Mouse (Mus musculus): ENCODE data around the gene Tmem121b. TPM values are rescaled to one million over a fixed set of nuclear protein-coding genes. Genes with fewer than 3 reads are reported as not detected.
A peak's percentile ranks its signal among the peaks of the same experiment; 100 is the strongest.

Tmem121b gene
- total and polyA plus RNA-seq, 3 experiments = 0.18 TPM; not detected in 2

DNA sequence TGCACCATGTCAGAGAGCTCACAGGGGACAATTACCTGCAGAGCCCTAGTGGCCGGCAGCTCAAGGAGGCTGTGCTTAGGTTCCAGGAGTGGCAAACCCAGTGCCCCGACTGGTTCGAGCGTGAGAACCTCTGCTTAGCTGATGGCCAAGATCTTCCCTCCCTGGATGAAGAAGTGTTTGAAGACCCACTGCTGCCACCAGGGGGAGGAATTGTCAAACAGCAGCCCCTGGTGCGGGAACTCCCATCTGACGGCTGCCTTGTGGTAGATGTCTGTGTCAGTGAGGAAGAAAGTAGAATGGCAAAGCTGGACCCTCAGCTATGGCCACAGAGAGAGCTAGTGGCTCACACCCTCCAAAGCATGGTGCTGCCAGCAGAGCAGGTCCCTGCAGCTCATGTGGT is 12.1 kb downstream of the Tmem121b start:
- TF ChIP-seq RAD21 (IDR thresholded peaks at IDR 0.05; ENCODE audit: low read depth, low read length) (peak; percentile 37), EP300 (IDR thresholded peaks at IDR 0.05; ENCODE audit: low read depth in 1 of 2, low read length in 2 of 2) (no peak), BHLHE40 (IDR thresholded peaks at IDR 0.05; ENCODE audit: borderline replicate concordance, low read depth, low read length) (no peak), POLR2AphosphoS2 (IDR thresholded peaks at IDR 0.05; ENCODE audit: low read length) (no peak), USF2 (IDR thresholded peaks at IDR 0.05; ENCODE audit: borderline replicate concordance in 1 of 2, insufficient read depth in 1 of 2, low read depth in 1 of 2, low read length in 2 of 2) (no peak), KAT2A (conservative IDR thresholded peaks at IDR 0.05; ENCODE audit: low read depth, low read length) (no peak), POLR2A (IDR thresholded peaks at IDR 0.05; ENCODE audit: control insufficient read depth in 1 of 2, insufficient read depth in 1 of 2, low read depth in 1 of 2, low read length in 2 of 2, poor library complexity in 1 of 2) (no peak), E2F4 (IDR thresholded peaks at IDR 0.05; ENCODE audit: borderline replicate concordance, low read depth, low read length) (no peak), ZKSCAN1 (IDR thresholded peaks at IDR 0.05; ENCODE audit: low read depth, low read length) (no peak), MXI1 (IDR thresholded peaks at IDR 0.05; ENCODE audit: low read depth, low read length) (no peak), RCOR1 (IDR thresholded peaks at IDR 0.05; ENCODE audit: low read depth, low read length) (no peak), ZNF384 (IDR thresholded peaks at IDR 0.05; ENCODE audit: low read depth, low read length) (no peak), MAFK (IDR thresholded peaks at IDR 0.05; ENCODE audit: borderline replicate concordance, low read depth, low read length) (no peak), SMC3 (IDR thresholded peaks at IDR 0.05; ENCODE audit: low read depth, low read length) (peak; percentile 40), ZC3H11A (IDR thresholded peaks at IDR 0.05; ENCODE audit: low read depth, low read length) (0 out of 2 replicates have a peak, but pooled peaks have one; percentile 8), POLR2AphosphoS5 (IDR thresholded peaks at IDR 0.05; ENCODE audit: borderline replicate concordance, low read depth, low read length) (no peak), ELF1 (IDR thresholded peaks at IDR 0.05; ENCODE audit: low read depth, low read length) (no peak), CHD2 (IDR thresholded peaks at IDR 0.05; ENCODE audit: low read length) (no peak), CTCF (IDR thresholded peaks at IDR 0.05 in 2 of 3, conservative IDR thresholded peaks at IDR 0.05 in 1 of 3; ENCODE audit: control insufficient read depth in 1 of 3, insufficient read depth in 1 of 3, low read depth in 2 of 3, low read length in 3 of 3, poor library complexity in 1 of 3, severe bottlenecking in 1 of 3) (peak; percentile 43 to 60 (median 59)), UBTF (IDR thresholded peaks at IDR 0.05; ENCODE audit: borderline replicate concordance, insufficient read depth, low read depth, low read length) (no peak), MYB (IDR thresholded peaks at IDR 0.05; ENCODE audit: low read depth, low read length) (no peak), TBP (IDR thresholded peaks at IDR 0.05; ENCODE audit: low read depth, low read length) (no peak), ZMIZ1 (IDR thresholded peaks at IDR 0.05; ENCODE audit: low read depth, low read length) (no peak)
- Histone ChIP-seq H3K9me3 (replicated peaks; ENCODE audit: insufficient read depth, low read length) (no peaks in the 10 kb centered on the region), H3K4me1 (ENCODE audit: control insufficient read depth in 1 of 2, insufficient read depth in 2 of 2, low read length in 2 of 2) (peaks cover 9 to 18% of the 10 kb centered on the region in 2 experiments), H3K36me3 (ENCODE audit: control insufficient read depth in 1 of 2, insufficient read depth in 2 of 2, low read length in 2 of 2) (peaks cover 2 to 18% of the 10 kb centered on the region in 2 experiments), H3K27me3 (ENCODE audit: control insufficient read depth in 1 of 2, insufficient read depth in 2 of 2, low read length in 2 of 2) (no peaks in the 10 kb centered on the region), H3K4me3 (ENCODE audit: control insufficient read depth in 1 of 2, insufficient read depth in 1 of 2, low read depth in 2 of 2, low read length in 2 of 2) (no peak overlapping the region), H3K9ac (ENCODE audit: control insufficient read depth, low read depth, low read length, poor library complexity, severe bottlenecking) (no peak overlapping the region), H3K27ac (ENCODE audit: control insufficient read depth, low read depth, low read length) (no peak overlapping the region), H3K79me2 (ENCODE audit: control insufficient read depth, insufficient read depth, low read length, poor library complexity) (no peaks in the 10 kb centered on the region)
- DNase-seq (ENCODE audit: low read depth, low spot score) = peak; percentile 58
